Mouse (Mus musculus) midbrain, embryonic 15.5 days (tissue): ENCODE results near the gene Hoxc6. TPM values are rescaled to one million over a fixed set of nuclear protein-coding genes. Genes with fewer than 3 reads are reported as not detected.

Experiments used
- ATAC-seq: fragments of 200-750 bp; cut with Nextera tagmentation; replicated peaks from 2 replicates; pipeline ENCODE4 v1.8.0; 2017; ENCODE audit warnings: moderate TSS enrichment
- H3K27ac ChIP-seq: fragments of 300-500 bp; sonication (generic); 2 replicates; pipeline ENCODE4 v1.5.1; 2015; ENCODE audit warnings: mild to moderate bottlenecking, inconsistent platforms
- H3K27me3 ChIP-seq: fragments of 300-500 bp; sonication (generic); replicated peaks from 2 replicates; pipeline ENCODE4 v1.6.1; 2015; ENCODE audit warnings: inconsistent platforms
- H3K36me3 ChIP-seq: fragments of 300-500 bp; sonication (generic); replicated peaks from 2 replicates; pipeline ENCODE4 v1.6.1; 2015; ENCODE audit warnings: inconsistent platforms
- H3K4me1 ChIP-seq: fragments of 300-500 bp; sonication (generic); 2 replicates; pipeline ENCODE4 v1.6.1; 2015; ENCODE audit warnings: inconsistent platforms
- H3K4me2 ChIP-seq: fragments of 300-500 bp; sonication (generic); 2 replicates; pipeline ENCODE4 v1.6.1; 2015; ENCODE audit warnings: inconsistent platforms, mild to moderate bottlenecking, moderate library complexity
- H3K4me3 ChIP-seq: fragments of 300-500 bp; sonication (generic); 2 replicates; pipeline ENCODE4 v1.5.1; 2015; ENCODE audit warnings: mild to moderate bottlenecking, inconsistent platforms
- H3K9ac ChIP-seq: fragments of 300-500 bp; sonication (generic); 2 replicates; pipeline ENCODE4 v1.6.1; 2015; ENCODE audit warnings: mild to moderate bottlenecking, inconsistent platforms
- H3K9me3 ChIP-seq: fragments of 300-500 bp; sonication (generic); 2 replicates; pipeline ENCODE4 v1.6.1; 2016; ENCODE audit warnings: inconsistent platforms
- WGBS: fragments of 180-500 bp; shearing (Covaris S2); methylation state at CpG from one replicate; pipeline ENCODE4 v1.1.7; 2015; ENCODE audit warnings: mixed read lengths; 5-methylcytosine and 5-hydroxymethylcytosine counted together
- polyA plus RNA-seq: library from polyadenylated mRNA; unstranded; fragments of >200 nt; fragmentation: Nextera tagmentation; extraction: Ambion mirVana; gene quantifications from 2 replicates; pipeline ENCODE4 v1.2.1, GENCODE M21; 2015

Hoxc6 gene
- polyA plus RNA-seq, 1 experiment from 2014 or later = not detected

DNA sequence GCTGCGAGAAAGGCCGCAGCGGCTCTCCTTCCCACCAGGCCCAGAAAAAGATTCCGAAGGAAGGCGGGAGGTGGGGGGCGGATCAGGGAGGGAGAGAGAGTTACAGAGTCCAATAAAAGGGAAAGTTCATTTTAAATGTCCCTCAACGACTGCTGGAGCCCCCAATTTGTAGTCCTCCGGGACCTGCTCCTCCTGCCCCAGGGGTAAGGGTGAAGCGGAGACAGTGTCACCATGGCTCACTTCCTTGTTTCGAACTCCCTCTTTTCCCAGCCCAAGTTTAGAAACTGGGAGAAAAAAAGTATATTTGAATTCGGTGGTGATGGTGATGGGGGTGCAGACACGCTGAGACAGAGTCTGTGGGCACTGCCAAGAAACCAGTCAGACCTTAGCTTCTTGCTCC, 42.5 kb downstream of the Hoxc6 start:
- H3K4me2 ChIP-seq = no peak overlapping the region

GRCm38 (mm10) chr15:103041613-103042012, 43.6 kb downstream of the Hoxc6 start:
- Histone ChIP-seq H3K9me3 (no peaks in the 10 kb centered on the region), H3K27ac (no peak overlapping the region), H3K27me3 (peaks cover 97% of the 10 kb centered on the region), H3K4me1 (no peaks in the 10 kb centered on the region), H3K4me3 (no peak overlapping the region), H3K36me3 (no peaks in the 10 kb centered on the region), H3K9ac (no peak overlapping the region), H3K4me2 (no peak overlapping the region)
- WGBS = 14% methylated on average over 5 of the region's 5 CpGs
- ATAC-seq = no peak

More for the DNA sequence above, 42.5 kb downstream of the Hoxc6 start:
- no peak for ATAC-seq
- Histone ChIP-seq H3K27ac (no peak overlapping the region), H3K9me3 (no peaks in the 10 kb centered on the region), H3K27me3 (peaks cover 99% of the 10 kb centered on the region), H3K9ac (no peak overlapping the region), H3K4me1 (no peaks in the 10 kb centered on the region), H3K36me3 (no peaks in the 10 kb centered on the region), H3K4me3 (no peak overlapping the region)
- under 1% methylated on average over 12 of the region's 12 CpGs for WGBS

DNA sequence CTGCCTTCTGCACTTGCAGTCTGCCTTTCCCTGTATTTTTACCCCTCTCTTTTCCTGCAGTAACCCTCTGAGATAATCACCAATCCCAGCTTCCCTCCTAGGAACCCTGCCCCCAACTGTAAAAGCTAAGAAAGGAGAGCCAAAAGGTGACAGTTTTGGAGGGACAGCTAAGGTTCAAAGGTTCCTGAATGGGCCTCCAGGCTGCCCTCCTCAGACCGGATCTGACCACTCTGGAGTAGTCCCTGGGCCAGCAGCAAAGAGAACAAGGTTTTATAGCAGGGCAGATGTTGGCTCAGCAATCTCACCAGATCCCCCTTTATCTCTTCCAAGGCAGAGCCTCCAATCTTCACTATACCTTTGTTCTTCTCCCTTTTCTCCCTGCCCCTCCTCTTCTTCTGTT, 44.2 kb downstream of the Hoxc6 start:
- H3K36me3 ChIP-seq = no peaks in the 10 kb centered on the region

DNA sequence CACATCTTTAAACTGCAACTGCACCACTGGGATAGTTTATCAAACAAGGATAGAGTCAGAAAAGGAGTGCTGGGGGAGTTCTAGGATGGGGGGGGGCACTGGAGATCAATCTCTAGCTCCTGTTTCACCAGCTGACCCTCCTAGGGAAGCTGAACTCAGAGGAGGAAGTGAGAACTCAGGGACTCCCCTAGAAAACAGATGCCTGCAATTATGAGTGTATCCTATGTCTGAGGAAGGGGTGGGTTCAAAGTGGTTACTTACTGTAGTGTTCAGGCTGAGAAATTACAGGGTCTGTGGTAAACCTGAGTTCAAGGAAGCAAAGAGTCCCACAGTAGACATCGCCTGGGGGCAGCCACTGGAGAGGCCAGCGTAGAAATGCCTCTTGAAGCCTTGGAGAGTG, 53.6 kb downstream of the Hoxc6 start:
- H3K9ac ChIP-seq = no peak overlapping the region
- H3K4me3 ChIP-seq = no peak overlapping the region
- no peak overlapping the region for H3K4me2 ChIP-seq
- no peaks in the 10 kb centered on the region for H3K36me3 ChIP-seq
- H3K9me3 ChIP-seq = no peaks in the 10 kb centered on the region
- 76% methylated on average over 2 of the region's 2 CpGs for WGBS
- peaks cover 93% of the 10 kb centered on the region for H3K27me3 ChIP-seq
- H3K4me1 ChIP-seq = no peaks in the 10 kb centered on the region
- no peak overlapping the region for H3K27ac ChIP-seq
- no peak for ATAC-seq

More for the DNA sequence above, 44.2 kb downstream of the Hoxc6 start:
- H3K4me2 ChIP-seq = no peak overlapping the region
- H3K4me1 ChIP-seq = no peaks in the 10 kb centered on the region
- no peak overlapping the region for H3K27ac ChIP-seq
- 7% methylated on average over 1 of the region's 1 CpGs for WGBS
- H3K9ac ChIP-seq = no peak overlapping the region
- H3K9me3 ChIP-seq = no peaks in the 10 kb centered on the region
- ATAC-seq = no peak
- no peak overlapping the region for H3K4me3 ChIP-seq
- peaks cover 96% of the 10 kb centered on the region for H3K27me3 ChIP-seq

DNA sequence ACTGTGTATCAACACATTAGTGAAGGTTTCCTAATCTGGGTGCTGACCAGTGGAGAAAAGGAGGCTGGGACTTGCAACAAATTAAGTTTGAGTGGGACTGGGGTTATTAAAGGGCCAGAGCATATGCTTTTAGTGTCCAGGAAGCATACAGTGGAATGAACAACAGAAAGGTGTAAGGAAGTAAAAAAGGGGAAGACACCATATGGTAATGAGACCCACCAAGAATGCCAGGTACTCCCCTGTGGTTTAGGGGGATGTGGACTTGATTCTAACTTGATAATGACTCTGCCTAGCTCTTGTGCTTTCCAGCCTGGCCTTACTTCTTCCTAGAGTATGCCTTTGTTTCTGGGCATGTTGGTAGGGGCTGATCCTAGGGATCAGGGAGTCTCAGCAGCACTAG, 55.2 kb downstream of the Hoxc6 start:
- Histone ChIP-seq H3K27me3 (peaks cover 93% of the 10 kb centered on the region), H3K4me3 (no peak overlapping the region), H3K27ac (no peak overlapping the region), H3K4me2 (no peak overlapping the region), H3K4me1 (no peaks in the 10 kb centered on the region), H3K9ac (no peak overlapping the region), H3K36me3 (no peaks in the 10 kb centered on the region), H3K9me3 (no peaks in the 10 kb centered on the region)
- no peak for ATAC-seq

DNA sequence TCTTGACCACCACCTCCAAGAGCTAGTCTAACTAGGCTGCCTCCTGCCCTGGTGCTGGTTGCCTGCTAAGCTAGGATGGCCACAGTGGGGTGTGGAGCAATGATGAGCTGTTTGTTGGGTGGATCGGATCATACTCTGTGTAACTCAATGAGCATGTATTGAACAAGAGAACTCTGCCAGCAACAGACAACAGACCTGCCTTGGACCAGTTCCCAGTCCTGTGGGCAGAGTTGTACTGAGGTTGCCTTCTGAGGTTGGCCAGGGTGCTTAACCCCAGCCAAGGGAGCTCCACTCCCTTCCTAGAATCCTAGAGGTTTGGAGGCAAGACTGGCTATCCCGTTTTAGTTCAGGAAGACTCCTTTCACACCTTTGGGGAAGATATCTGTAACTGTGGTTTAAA, 58.3 kb downstream of the Hoxc6 start:
- Histone ChIP-seq H3K4me1 (no peaks in the 10 kb centered on the region), H3K9ac (no peak overlapping the region), H3K4me3 (no peak overlapping the region), H3K36me3 (no peaks in the 10 kb centered on the region), H3K27ac (no peak overlapping the region), H3K27me3 (peaks cover 92% of the 10 kb centered on the region), H3K9me3 (no peaks in the 10 kb centered on the region), H3K4me2 (no peak overlapping the region)
- WGBS = 30% methylated on average over 2 of the region's 2 CpGs
- ATAC-seq = no peak

GRCm38 (mm10) chr15:103058715-103059114, 60.7 kb downstream of the Hoxc6 start:
- Histone ChIP-seq H3K36me3 (no peaks in the 10 kb centered on the region), H3K9ac (no peak overlapping the region), H3K9me3 (no peaks in the 10 kb centered on the region), H3K27ac (no peak overlapping the region), H3K4me2 (no peak overlapping the region), H3K27me3 (peaks cover 95% of the 10 kb centered on the region), H3K4me3 (no peak overlapping the region), H3K4me1 (no peaks in the 10 kb centered on the region)
- ATAC-seq = no peak
- 2% methylated on average over 12 of the region's 12 CpGs for WGBS

- Histone ChIP-seq H3K4me3 (no peak overlapping the region), H3K27me3 (peaks cover 95% of the 10 kb centered on the region), H3K27ac (no peak overlapping the region), H3K4me1 (no peaks in the 10 kb centered on the region), H3K9me3 (no peaks in the 10 kb centered on the region), H3K4me2 (no peak overlapping the region), H3K9ac (no peak overlapping the region), H3K36me3 (no peaks in the 10 kb centered on the region)
- WGBS = 1% methylated on average over 21 of the region's 21 CpGs
- ATAC-seq = no peak
Measured at GRCm38 (mm10) chr15:103059393-103059992, 61.4 kb downstream of the Hoxc6 start.

DNA sequence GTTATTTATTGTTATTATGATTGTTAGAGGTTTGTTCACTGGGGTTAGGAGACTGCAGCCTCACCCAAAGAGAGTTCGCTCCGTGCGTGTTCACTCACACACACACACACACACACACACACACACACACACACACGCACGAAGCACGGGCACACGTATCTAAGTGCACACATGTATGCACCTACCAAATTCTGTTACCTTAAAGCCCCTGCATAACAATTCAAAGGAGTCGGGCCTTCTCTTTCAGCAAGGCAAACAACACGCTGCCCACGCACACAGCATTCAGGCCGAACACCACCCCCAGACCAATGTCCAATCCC, 61.9 kb downstream of the Hoxc6 start:
- Histone ChIP-seq H3K36me3 (no peaks in the 10 kb centered on the region), H3K4me2 (no peak overlapping the region), H3K27me3 (peaks cover 92% of the 10 kb centered on the region), H3K4me3 (no peak overlapping the region), H3K4me1 (no peaks in the 10 kb centered on the region), H3K9ac (no peak overlapping the region), H3K9me3 (no peaks in the 10 kb centered on the region), H3K27ac (no peak overlapping the region)
- WGBS = 4% methylated on average over 11 of the region's 11 CpGs
- no peak for ATAC-seq

DNA sequence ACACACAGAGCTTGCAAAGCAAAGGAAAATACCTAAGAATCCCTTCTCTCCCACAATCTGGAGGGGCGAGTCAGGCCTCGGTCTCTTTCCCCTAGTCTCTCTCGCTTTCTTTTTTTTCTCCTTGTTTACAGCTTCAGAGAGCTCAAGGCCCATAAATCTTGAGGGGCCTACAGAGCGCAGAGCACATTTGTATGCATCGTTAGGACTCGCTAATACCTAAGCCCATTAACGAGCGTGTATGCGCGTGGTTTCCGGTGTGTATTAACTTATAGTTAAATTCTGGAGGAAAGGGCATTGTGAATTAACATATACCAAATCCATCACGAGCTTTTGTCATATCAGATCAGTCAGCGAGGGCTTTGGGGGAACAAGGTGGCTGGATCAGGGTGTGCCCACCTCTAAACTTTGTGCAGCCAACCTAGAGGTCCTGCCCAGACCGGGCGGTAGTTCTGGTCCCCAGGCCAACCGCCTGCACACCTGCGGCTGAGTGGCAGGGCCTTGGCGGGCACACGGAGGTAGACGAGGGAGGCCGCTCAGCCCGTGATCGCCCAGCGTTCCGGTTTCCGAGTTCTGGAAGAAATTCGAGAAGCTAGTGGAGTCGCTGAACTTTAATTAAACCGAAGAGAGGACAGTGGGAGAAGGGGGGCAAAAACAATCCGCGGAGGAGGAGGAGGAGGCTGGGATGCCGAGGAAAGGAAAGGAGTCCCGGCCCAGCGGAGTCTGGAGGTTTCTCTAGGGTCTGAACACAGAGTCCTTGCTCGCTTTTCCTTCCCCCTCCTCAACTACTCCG, 62.5 kb downstream of the Hoxc6 start:
- H3K9me3 ChIP-seq = no peaks in the 10 kb centered on the region
- no peak overlapping the region for H3K27ac ChIP-seq
- no peak for ATAC-seq
- H3K36me3 ChIP-seq = no peaks in the 10 kb centered on the region
- H3K4me2 ChIP-seq = no peak overlapping the region
- peaks cover 92% of the 10 kb centered on the region for H3K27me3 ChIP-seq
- under 1% methylated on average over 36 of the region's 36 CpGs for WGBS
- no peak overlapping the region for H3K4me3 ChIP-seq
- H3K4me1 ChIP-seq = no peaks in the 10 kb centered on the region
- H3K9ac ChIP-seq = no peak overlapping the region

- no peak for ATAC-seq
- no peak overlapping the region for H3K27ac ChIP-seq
- WGBS = 2% methylated on average over 30 of the region's 30 CpGs
Measured at GRCm38 (mm10) chr15:103061131-103061825, 63.2 kb downstream of the Hoxc6 start.

More at GRCm38 (mm10) chr15:103061131-103061825, 63.2 kb downstream of the Hoxc6 start:
- Histone ChIP-seq H3K4me2 (no peak overlapping the region), H3K27me3 (peaks cover 93% of the 10 kb centered on the region), H3K9ac (no peak overlapping the region), H3K9me3 (no peaks in the 10 kb centered on the region), H3K4me3 (no peak overlapping the region), H3K36me3 (no peaks in the 10 kb centered on the region), H3K4me1 (no peaks in the 10 kb centered on the region)
